Mouse (Mus musculus): ENCODE results near the gene Tst. TPM values are rescaled to one million over a fixed set of nuclear protein-coding genes. Genes with fewer than 3 reads are reported as not detected.

Gene Tst
- total RNA-seq, 2 experiments from 2014 or later = 35.6 to 40.3 TPM

GRCm38 (mm10) chr15:78438505-78438904 is 32.8 kb upstream of the Tst start:
- H3K27ac ChIP-seq = no peak overlapping the region; the same call in 1 of the 2 replicates
- no peak overlapping the region for H3K4me3 ChIP-seq
- DNase-seq (ENCODE audit: low spot score in 2 of 2) = no peak
- TF ChIP-seq CTCF (conservative IDR thresholded peaks at IDR 0.05) = no peak

GRCm38 (mm10) chr15:78438018-78438394 is 32.3 kb upstream of the Tst start:
- TF ChIP-seq CTCF (conservative IDR thresholded peaks at IDR 0.05) = no peak
- DNase-seq (ENCODE audit: low spot score in 2 of 2) = no peak
- no peak overlapping the region for H3K4me3 ChIP-seq
- peak overlapping the region; percentile 87 for H3K27ac ChIP-seq

- H3K4me3 ChIP-seq = peak overlapping the region; percentile 20
- DNase-seq (ENCODE audit: low spot score in 2 of 2) = peak; percentile 37 to 43
- H3K27ac ChIP-seq = peak overlapping the region; percentile 87
- TF ChIP-seq CTCF (conservative IDR thresholded peaks at IDR 0.05) = no peak
These were observed 31.7 kb upstream of the Tst start for GRCm38 (mm10) chr15:78437237-78438017.

- Histone ChIP-seq H3K27ac (peak overlapping the region; percentile 87), H3K4me3 (peak overlapping the region; percentile 20)
- peak; percentile 91 for DNase-seq (ENCODE audit: low spot score in 2 of 2)
- TF ChIP-seq CTCF (conservative IDR thresholded peaks at IDR 0.05) = peak; percentile 54
These were observed 30.9 kb upstream of the Tst start for GRCm38 (mm10) chr15:78436380-78437192.

GRCm38 (mm10) chr15:78435681-78436080 is 30.0 kb upstream of the Tst start:
- no peak for DNase-seq (ENCODE audit: low spot score in 2 of 2)
- Histone ChIP-seq H3K27ac (peak overlapping the region; percentile 87), H3K4me3 (no peak overlapping the region)
- TF ChIP-seq CTCF (conservative IDR thresholded peaks at IDR 0.05) = no peak

- peak; percentile 46 to 66 for DNase-seq (ENCODE audit: low spot score in 2 of 2)
- peak; percentile 84 for TF ChIP-seq CTCF (conservative IDR thresholded peaks at IDR 0.05)
- Histone ChIP-seq H3K27ac (peak overlapping the region; percentile 87), H3K4me3 (no peak overlapping the region)
These were observed 29.3 kb upstream of the Tst start for GRCm38 (mm10) chr15:78434896-78435520.

GRCm38 (mm10) chr15:78431541-78432121 is 25.9 kb upstream of the Tst start:
- TF ChIP-seq CTCF (conservative IDR thresholded peaks at IDR 0.05) = no peak
- DNase-seq (ENCODE audit: low spot score in 2 of 2) = no peak
- Histone ChIP-seq H3K4me3 (no peak overlapping the region), H3K27ac (no peak overlapping the region)

GRCm38 (mm10) chr15:78430874-78431273 is 25.2 kb upstream of the Tst start:
- H3K4me3 ChIP-seq = no peak overlapping the region
- TF ChIP-seq CTCF (conservative IDR thresholded peaks at IDR 0.05) = no peak
- H3K27ac ChIP-seq = no peak overlapping the region
- DNase-seq (ENCODE audit: low spot score in 2 of 2) = no peak

GRCm38 (mm10) chr15:78429871-78430622 is 24.3 kb upstream of the Tst start:
- no peak for TF ChIP-seq CTCF (conservative IDR thresholded peaks at IDR 0.05)
- Histone ChIP-seq H3K27ac (no peak overlapping the region; the same call in 1 of the 2 replicates), H3K4me3 (peak overlapping the region; percentile 83)
- DNase-seq (ENCODE audit: low spot score in 2 of 2) = no peak

GRCm38 (mm10) chr15:78429139-78429459 is 23.4 kb upstream of the Tst start:
- H3K4me3 ChIP-seq = peak overlapping the region; percentile 83
- no peak for DNase-seq (ENCODE audit: low spot score in 2 of 2)
- no peak for TF ChIP-seq CTCF (conservative IDR thresholded peaks at IDR 0.05)
- peak overlapping the region; percentile 98 for H3K27ac ChIP-seq

- H3K27ac ChIP-seq = peak within 1 kb of the TSS; percentile 98
- peak within 1 kb of the TSS; percentile 83 for H3K4me3 ChIP-seq
- TF ChIP-seq CTCF (conservative IDR thresholded peaks at IDR 0.05) = no peak
- DNase-seq (ENCODE audit: low spot score in 2 of 2) = peak; percentile 78 to 83
These were observed 22.9 kb upstream of the Tst start, which contains the start of gene Kctd17 for GRCm38 (mm10) chr15:78428391-78429138. Gene Kctd17, plus strand, starts transcription at chr15:78428564.

Measured in layer of hippocampus, adult 2 months (tissue).